Mouse (Mus musculus) embryonic fibroblast, embryonic 13.5 days (primary cell): ENCODE data around the gene Dgcr2.

Experiments
- CTCF ChIP-seq: IDR thresholded peaks from 2 replicates; pipeline ENCODE4 v1.5.1; 2011; ENCODE audit warnings: mild to moderate bottlenecking, control low read depth, low read length, moderate library complexity, borderline replicate concordance; ENCODE audit not compliant: insufficient read depth
- POLR2A ChIP-seq: IDR thresholded peaks from 2 replicates; pipeline ENCODE4 v1.6.1; 2011; ENCODE audit warnings: low read depth, mild to moderate bottlenecking, control low read depth, low read length, moderate library complexity

DNA sequence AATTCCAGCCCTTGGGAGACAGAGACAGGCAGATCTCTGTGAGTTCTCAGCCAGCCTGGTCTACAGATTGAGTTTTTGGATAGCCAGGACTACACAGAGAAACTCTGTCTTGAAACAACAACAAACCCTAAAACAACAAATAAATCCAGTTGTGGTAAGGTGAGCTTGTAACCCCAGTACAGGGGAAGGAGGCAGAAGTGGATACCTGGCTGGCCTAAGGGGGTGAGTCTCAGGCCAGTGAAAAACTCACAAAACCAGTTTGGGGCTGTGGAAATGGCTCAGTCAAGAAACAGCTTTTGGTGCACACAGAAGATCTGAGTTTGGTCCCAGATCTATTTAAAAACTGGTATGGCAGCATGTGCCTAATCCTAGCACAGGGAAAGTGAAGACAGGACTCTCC lies 16.2 kb downstream of the Dgcr2 start:
- no peak for TF ChIP-seq CTCF
- no peak for TF ChIP-seq POLR2A
